In genomic region chr1:37220134-37220907, GRCm38 (mm10) we compare ENCODE assay signal across 9 mouse cellular contexts. TPM values are rescaled to one million over a fixed set of nuclear protein-coding genes. Genes with fewer than 3 reads are reported as not detected.
DNase-seq lines count a peak whose midpoint lies in the region; ATAC-seq and TF ChIP-seq lines count a peak whose summit lies in the region.
"Had no signal": no experiment of that assay in that cellular context is flagged by ENCODE, and none has a peak within 500 bp of the region (broad histone marks: within the 10 kb centered on the region; RNA-seq: fewer than 3 reads in every experiment).

No protein-coding gene starts in this region.

- 0 out of 2 replicates have a peak overlapping the region, but pooled peaks have one; percentile 17 for H3K4me2 ChIP-seq in neural tube, embryonic 15.5 days

- no peaks in the 10 kb centered on the region for H3K36me3 ChIP-seq in testis, adult 2 months (ENCODE audit: control insufficient read depth, insufficient read depth, low read length)
- no peaks in the 10 kb centered on the region for H3K36me3 ChIP-seq in neural tube, embryonic 15.5 days

- ATAC-seq in neural tube, embryonic 15.5 days (ENCODE audit: low FRiP score): peak; percentile 96

- no peak for TF ChIP-seq POLR2A in testis, adult 2 months (IDR thresholded peaks at IDR 0.05; ENCODE audit: control insufficient read depth, low read depth, low read length)

- no peak overlapping the region for H3K9ac ChIP-seq in neural tube, embryonic 15.5 days (replicated peaks)

- H3K27ac ChIP-seq in testis, adult 2 months (ENCODE audit: control insufficient read depth, insufficient read depth, low read depth, low read length): no peak overlapping the region
- peak overlapping the region; percentile 54 for H3K27ac ChIP-seq in neural tube, embryonic 15.5 days (replicated peaks)

- no peaks in the 10 kb centered on the region for H3K9me3 ChIP-seq in neural tube, embryonic 15.5 days (replicated peaks)

- WGBS in neural tube, embryonic 15.5 days: 24% methylated on average over 6 of the region's 6 CpGs

- DNase-seq in testis, postnatal 14 days (ENCODE audit: low spot score): no peak
- DNase-seq in frontal cortex, adult 2 months (ENCODE audit: extremely low spot score in 1 of 2, low spot score in 1 of 2): peak; percentile 90 to 94
- peak; percentile 89 for DNase-seq in left cerebral cortex, adult 11 months (ENCODE audit: low spot score)
- DNase-seq in gastrocnemius, postnatal 4 days (ENCODE audit: low spot score in 2 of 2): no peak
- DNase-seq in urinary bladder, postnatal 14 days (ENCODE audit: low spot score): no peak
- DNase-seq in kidney, postnatal 25 days: no peak

- peak overlapping the region; percentile 39; the same call in 1 of the 2 replicates for H3K4me3 ChIP-seq in testis, adult 2 months (ENCODE audit: control insufficient read depth, low read depth, low read length)
- H3K4me3 ChIP-seq in neural tube, embryonic 15.5 days (replicated peaks): no peak overlapping the region

- H3K27me3 ChIP-seq in testis, adult 2 months (ENCODE audit: control insufficient read depth, insufficient read depth, low read length): no peaks in the 10 kb centered on the region
- H3K27me3 ChIP-seq in neural tube, embryonic 15.5 days (replicated peaks): 0 out of 2 replicates have a peak, but pooled peaks cover 5% of the 10 kb centered on the region

- peaks cover 3% of the 10 kb centered on the region; the same call in 1 of the 2 replicates for H3K4me1 ChIP-seq in testis, adult 2 months (ENCODE audit: control insufficient read depth, insufficient read depth, low read length)
- peaks cover 24% of the 10 kb centered on the region for H3K4me1 ChIP-seq in neural tube, embryonic 15.5 days

- TF ChIP-seq CTCF in testis, adult 2 months (IDR thresholded peaks at IDR 0.05; ENCODE audit: control insufficient read depth, insufficient read depth, insufficient replicate concordance, low read depth, low read length): no peak

RNA-seq across cellular contexts. Expression of gene Cnga3, which starts 6.1 kb away (rescaled TPM):
- polyA plus RNA-seq in testis, adult 2 months (2012; rRNA removed): 0.62 and 1.6 TPM in 2 replicates
- polyA plus RNA-seq in frontal cortex, adult 2 months (2012; rRNA removed): 0.06 and 0.20 TPM in 2 replicates
- polyA plus RNA-seq in neural tube, embryonic 15.5 days (2015; fragmentation: Nextera tagmentation; extraction: Ambion mirVana): 0.08 TPM in 2 replicates
- under 1 TPM; 0.41 to 0.49 TPM for total RNA-seq in gastrocnemius, postnatal 4 days (2021)
- total RNA-seq: neutrophil, adult 5-6 weeks had no signal

Comparison
In these comparisons a context has a peak if more than half of its experiments do, and no peak if none do; other contexts are left out.
1. DNase-seq: peak in frontal cortex, adult 2 months (2 of 2) and left cerebral cortex, adult 11 months (single experiment); none in testis, postnatal 14 days (single experiment), gastrocnemius, postnatal 4 days (0 of 2), urinary bladder, postnatal 14 days (single experiment) and kidney, postnatal 25 days (0 of 2).